Mouse (Mus musculus): Measurements from ENCODE around the gene Adcy3. TPM values are rescaled to one million over a fixed set of nuclear protein-coding genes. Genes with fewer than 3 reads are reported as not detected.
A peak's percentile ranks its signal among the peaks of the same experiment; 100 is the strongest.

The Adcy3 gene
- polyA plus RNA-seq, 1 experiment from 2014 or later, result 13.5 TPM

- 0 out of 2 replicates have a peak, but pooled peaks have one; percentile 15 for ATAC-seq (replicated peaks)
- H3K9ac ChIP-seq, result no peak overlapping the region
- no peaks in the 10 kb centered on the region for H3K36me3 ChIP-seq (replicated peaks)
- H3K27me3 ChIP-seq (replicated peaks), result no peaks in the 10 kb centered on the region
- WGBS, result 36% methylated on average over 5 of the region's 5 CpGs
- H3K4me3 ChIP-seq, result no peak overlapping the region
- H3K27ac ChIP-seq, result no peak overlapping the region
- H3K4me1 ChIP-seq, result peaks cover 5% of the 10 kb centered on the region
- H3K4me2 ChIP-seq, result no peak overlapping the region
- H3K9me3 ChIP-seq, result no peaks in the 10 kb centered on the region
Observed at GRCm38 (mm10) chr12:4189060-4189447, 56.2 kb downstream of the Adcy3 start.

- no peaks in the 10 kb centered on the region for H3K9me3 ChIP-seq
- ATAC-seq (replicated peaks), result no peak
Observed at GRCm38 (mm10) chr12:4192514-4192913, 59.6 kb downstream of the Adcy3 start.

GRCm38 (mm10) chr12:4193025-4193740 is 60.3 kb downstream of the Adcy3 start:
- 60% methylated on average over 10 of the region's 10 CpGs for WGBS
- no peak overlapping the region for H3K4me2 ChIP-seq
- H3K9ac ChIP-seq, result no peak overlapping the region
- no peaks in the 10 kb centered on the region for H3K27me3 ChIP-seq (replicated peaks)
- no peaks in the 10 kb centered on the region for H3K36me3 ChIP-seq (replicated peaks)
- no peak for ATAC-seq (replicated peaks)
- H3K4me3 ChIP-seq, result no peak overlapping the region
- H3K4me1 ChIP-seq, result peaks cover 3% of the 10 kb centered on the region
- H3K27ac ChIP-seq, result no peak overlapping the region
- no peaks in the 10 kb centered on the region for H3K9me3 ChIP-seq

More at GRCm38 (mm10) chr12:4192514-4192913, 59.6 kb downstream of the Adcy3 start:
- 78% methylated on average over 6 of the region's 6 CpGs for WGBS
- Histone ChIP-seq H3K9ac (no peak overlapping the region), H3K36me3 (replicated peaks) (no peaks in the 10 kb centered on the region), H3K4me2 (no peak overlapping the region), H3K27me3 (replicated peaks) (no peaks in the 10 kb centered on the region), H3K4me3 (no peak overlapping the region), H3K27ac (no peak overlapping the region), H3K4me1 (peaks cover 5% of the 10 kb centered on the region)

GRCm38 (mm10) chr12:4194643-4195042 is 61.7 kb downstream of the Adcy3 start:
- ATAC-seq (replicated peaks), result no peak
- H3K9ac ChIP-seq, result no peak overlapping the region
- H3K4me2 ChIP-seq, result no peak overlapping the region
- no peak overlapping the region for H3K4me3 ChIP-seq
- H3K36me3 ChIP-seq (replicated peaks), result no peaks in the 10 kb centered on the region
- no peak overlapping the region for H3K27ac ChIP-seq
- WGBS, result 82% methylated on average over 14 of the region's 14 CpGs
- H3K27me3 ChIP-seq (replicated peaks), result no peaks in the 10 kb centered on the region
- no peaks in the 10 kb centered on the region for H3K9me3 ChIP-seq
- no peaks in the 10 kb centered on the region for H3K4me1 ChIP-seq

GRCm38 (mm10) chr12:4198702-4199101 is 65.8 kb downstream of the Adcy3 start:
- H3K9me3 ChIP-seq, result no peaks in the 10 kb centered on the region
- H3K27ac ChIP-seq, result no peak overlapping the region
- no peak overlapping the region for H3K4me3 ChIP-seq
- H3K27me3 ChIP-seq (replicated peaks), result no peaks in the 10 kb centered on the region
- no peak overlapping the region for H3K9ac ChIP-seq
- no peak for ATAC-seq (replicated peaks)
- H3K4me2 ChIP-seq, result no peak overlapping the region
- no peaks in the 10 kb centered on the region for H3K4me1 ChIP-seq
- 94% methylated on average over 4 of the region's 4 CpGs for WGBS
- H3K36me3 ChIP-seq (replicated peaks), result no peaks in the 10 kb centered on the region

- Histone ChIP-seq H3K4me1 (no peaks in the 10 kb centered on the region), H3K27me3 (replicated peaks) (no peaks in the 10 kb centered on the region), H3K4me3 (no peak overlapping the region), H3K9me3 (no peaks in the 10 kb centered on the region), H3K36me3 (replicated peaks) (no peaks in the 10 kb centered on the region), H3K9ac (no peak overlapping the region), H3K4me2 (no peak overlapping the region), H3K27ac (no peak overlapping the region)
- no peak for ATAC-seq (replicated peaks)
- WGBS, result 97% methylated on average over 11 of the region's 11 CpGs
Observed at GRCm38 (mm10) chr12:4199271-4199670, 66.4 kb downstream of the Adcy3 start.

- Histone ChIP-seq H3K4me2 (no peak overlapping the region), H3K9me3 (no peaks in the 10 kb centered on the region), H3K27ac (no peak overlapping the region), H3K9ac (no peak overlapping the region), H3K4me3 (no peak overlapping the region), H3K36me3 (replicated peaks) (peaks cover 6% of the 10 kb centered on the region; the same call in 1 of the 2 replicates), H3K27me3 (replicated peaks) (no peaks in the 10 kb centered on the region), H3K4me1 (no peaks in the 10 kb centered on the region)
- no peak for ATAC-seq (replicated peaks)
- 86% methylated on average over 13 of the region's 13 CpGs for WGBS
Observed at GRCm38 (mm10) chr12:4201454-4202200, 68.7 kb downstream of the Adcy3 start.

- Histone ChIP-seq H3K4me1 (no peaks in the 10 kb centered on the region), H3K4me2 (no peak overlapping the region), H3K9ac (no peak overlapping the region), H3K27ac (no peak overlapping the region), H3K9me3 (no peaks in the 10 kb centered on the region), H3K4me3 (no peak overlapping the region), H3K36me3 (replicated peaks) (peaks cover 6% of the 10 kb centered on the region; the same call in 1 of the 2 replicates), H3K27me3 (replicated peaks) (no peaks in the 10 kb centered on the region)
- ATAC-seq (replicated peaks), result no peak
- WGBS, result 93% methylated on average over 4 of the region's 4 CpGs
Observed at GRCm38 (mm10) chr12:4202206-4202605, 69.3 kb downstream of the Adcy3 start.

GRCm38 (mm10) chr12:4206106-4206505 is 73.2 kb downstream of the Adcy3 start:
- Histone ChIP-seq H3K36me3 (replicated peaks) (peaks cover 8% of the 10 kb centered on the region; the same call in 1 of the 2 replicates), H3K9ac (no peak overlapping the region), H3K27ac (no peak overlapping the region), H3K4me1 (no peaks in the 10 kb centered on the region), H3K9me3 (no peaks in the 10 kb centered on the region), H3K4me2 (no peak overlapping the region), H3K4me3 (no peak overlapping the region), H3K27me3 (replicated peaks) (no peaks in the 10 kb centered on the region)
- 93% methylated on average over 11 of the region's 11 CpGs for WGBS
- ATAC-seq (replicated peaks), result no peak

- Histone ChIP-seq H3K4me2 (no peak overlapping the region), H3K4me1 (no peaks in the 10 kb centered on the region), H3K4me3 (no peak overlapping the region), H3K27ac (no peak overlapping the region), H3K27me3 (replicated peaks) (no peaks in the 10 kb centered on the region), H3K9me3 (no peaks in the 10 kb centered on the region), H3K9ac (no peak overlapping the region), H3K36me3 (replicated peaks) (peaks cover 17% of the 10 kb centered on the region; the same call in 1 of the 2 replicates)
- no peak for ATAC-seq (replicated peaks)
- WGBS, result 80% methylated on average over 13 of the region's 15 CpGs
Observed at GRCm38 (mm10) chr12:4208405-4209133, 75.7 kb downstream of the Adcy3 start.

- H3K27me3 ChIP-seq (replicated peaks), result no peaks in the 10 kb centered on the region
- no peak for ATAC-seq (replicated peaks)
- no peak overlapping the region for H3K27ac ChIP-seq
- no peak overlapping the region for H3K4me3 ChIP-seq
- no peaks in the 10 kb centered on the region for H3K9me3 ChIP-seq
- H3K36me3 ChIP-seq (replicated peaks), result peaks cover 23% of the 10 kb centered on the region; the same call in 1 of the 2 replicates
- no peaks in the 10 kb centered on the region for H3K4me1 ChIP-seq
- no peak overlapping the region for H3K9ac ChIP-seq
- H3K4me2 ChIP-seq, result no peak overlapping the region
- WGBS, result 97% methylated on average over 9 of the region's 9 CpGs
Observed at GRCm38 (mm10) chr12:4209196-4209595, 76.3 kb downstream of the Adcy3 start.

GRCm38 (mm10) chr12:4211174-4211573 is 78.3 kb downstream of the Adcy3 start:
- no peaks in the 10 kb centered on the region for H3K4me1 ChIP-seq
- WGBS, result 93% methylated on average over 9 of the region's 9 CpGs
- H3K9ac ChIP-seq, result no peak overlapping the region
- peaks cover 18% of the 10 kb centered on the region; the same call in 1 of the 2 replicates for H3K36me3 ChIP-seq (replicated peaks)
- ATAC-seq (replicated peaks), result no peak
- no peak overlapping the region for H3K27ac ChIP-seq
- H3K4me3 ChIP-seq, result no peak overlapping the region
- H3K9me3 ChIP-seq, result no peaks in the 10 kb centered on the region
- no peaks in the 10 kb centered on the region for H3K27me3 ChIP-seq (replicated peaks)
- no peak overlapping the region for H3K4me2 ChIP-seq

All from midbrain, embryonic 15.5 days (tissue).